Mouse (Mus musculus): Measurements from ENCODE around the gene Gstp1. TPM values are rescaled to one million over a fixed set of nuclear protein-coding genes. Genes with fewer than 3 reads are reported as not detected.

The Gstp1 gene
- 863 TPM for polyA plus RNA-seq (2012; fragmentation: generic; extraction: Trizol)
- long read RNA-seq, experiment 1, transcript Gstp1-209 (7 exons, 670 nt) = minor isoform, 5 of 838 reads
- long read RNA-seq, experiment 1, transcript Gstp1-201 (7 exons, 821 nt) = major isoform, 738 of 838 reads
- long read RNA-seq, experiment 1, transcript Gstp1-203 (2 exons, 423 nt) = minor isoform, 11 of 838 reads
- long read RNA-seq, experiment 1, partial matches to known transcripts = 58 of 838 reads
- long read RNA-seq, experiment 1, other reads (novel, unspliced or antisense) = 24 of 838 reads
- long read RNA-seq, experiment 2, transcript Gstp1-201 (7 exons, 821 nt) = major isoform, 197 of 217 reads
- long read RNA-seq, experiment 2, partial matches to known transcripts = 7 of 217 reads
- long read RNA-seq, experiment 2, other reads (novel, unspliced or antisense) = 11 of 217 reads

DNA sequence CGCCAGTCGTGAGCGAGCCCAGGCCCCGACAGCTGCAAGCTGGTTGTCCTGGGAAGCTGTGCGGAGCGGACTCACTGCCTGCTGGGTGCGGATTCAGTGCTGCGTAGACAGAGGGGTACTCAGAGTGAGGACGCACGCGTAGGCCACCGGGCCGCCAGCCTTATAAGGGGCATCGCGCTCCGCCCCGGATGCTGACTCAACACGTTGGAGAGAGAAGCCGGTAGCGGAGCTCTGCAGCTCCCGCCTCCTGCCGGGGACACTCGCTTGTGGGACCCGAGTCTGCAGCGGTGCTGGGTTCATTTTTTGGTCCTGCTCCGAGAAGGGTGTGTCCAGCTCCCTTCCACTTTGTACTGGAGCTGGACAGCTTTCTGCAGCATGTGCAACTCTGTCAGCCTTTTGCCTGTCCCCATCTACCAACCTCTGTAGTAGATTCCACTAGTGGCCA is at the start of gene Gstp1:
Gstp1 (minus strand) TSS at position 198 of the 445 bp plus-strand sequence.
- Histone ChIP-seq H3K4me3 (ENCODE audit: insufficient read depth, poor library complexity, severe bottlenecking) (peak within 1 kb of the TSS; percentile 51), H3ac (ENCODE audit: control insufficient read depth, insufficient read length, low read depth) (peak within 1 kb of the TSS; percentile 72), H3K79me3 (ENCODE audit: low read depth) (peaks cover 6% of the 10 kb centered on the region), H3K36me3 (ENCODE audit: control insufficient read depth, insufficient read depth) (no peaks in the 10 kb centered on the region), H3K27me3 (ENCODE audit: control insufficient read depth, insufficient read depth, insufficient read length) (no peaks in the 10 kb centered on the region), H3K79me2 (ENCODE audit: control insufficient read depth, insufficient read depth) (peaks cover 18% of the 10 kb centered on the region)
- TF ChIP-seq MYOG (IDR thresholded peaks at IDR 0.05; ENCODE audit: control insufficient read depth, extremely low read depth, insufficient read length) = no peak
- TF ChIP-seq MAX (IDR thresholded peaks at IDR 0.05) = peak; percentile 61
- no peak for TF ChIP-seq CEBPB (IDR thresholded peaks at IDR 0.05; ENCODE audit: low read depth)

DNA sequence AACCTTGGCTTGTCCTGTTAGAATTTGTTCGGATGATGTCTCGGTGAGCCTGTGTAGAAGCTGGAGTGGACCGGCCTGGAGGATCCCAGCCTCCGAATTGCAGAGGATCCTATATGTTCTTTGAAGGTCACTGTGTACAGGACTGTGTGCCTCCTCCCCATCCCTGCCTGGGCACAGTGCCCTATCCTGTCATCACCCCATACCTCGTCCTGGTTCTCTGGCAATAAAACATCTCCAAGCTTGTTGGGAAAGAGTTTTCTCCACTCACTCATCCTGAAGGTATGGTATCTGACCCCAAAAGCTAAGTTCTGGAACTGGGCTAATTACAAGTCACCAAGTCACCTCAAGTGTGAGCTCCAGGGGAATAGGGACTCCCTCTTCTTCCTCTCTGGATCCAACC is 49.3 kb upstream of the Gstp1 start:
- TF ChIP-seq CEBPB (IDR thresholded peaks at IDR 0.05; ENCODE audit: low read depth) (peak; percentile 89), MAX (IDR thresholded peaks at IDR 0.05) (no peak), USF1 (IDR thresholded peaks at IDR 0.05; ENCODE audit: low read depth) (no peak), MYOG (IDR thresholded peaks at IDR 0.05; ENCODE audit: control insufficient read depth, extremely low read depth, insufficient read length) (no peak), FOSL1 (IDR thresholded peaks at IDR 0.05; ENCODE audit: insufficient read depth, low read length, poor library complexity, severe bottlenecking) (no peak), MYOD1 (IDR thresholded peaks at IDR 0.05; ENCODE audit: control insufficient read depth, insufficient read length, low read depth) (no peak)
- Histone ChIP-seq H3ac (ENCODE audit: control insufficient read depth, insufficient read length, low read depth) (no peak overlapping the region), H3K4me3 (ENCODE audit: insufficient read depth, poor library complexity, severe bottlenecking) (no peak overlapping the region), H3K79me3 (ENCODE audit: low read depth) (no peaks in the 10 kb centered on the region), H3K36me3 (ENCODE audit: control insufficient read depth, insufficient read depth) (no peaks in the 10 kb centered on the region), H3K79me2 (ENCODE audit: control insufficient read depth, insufficient read depth) (no peaks in the 10 kb centered on the region), H3K27me3 (ENCODE audit: control insufficient read depth, insufficient read depth, insufficient read length) (no peaks in the 10 kb centered on the region)

DNA sequence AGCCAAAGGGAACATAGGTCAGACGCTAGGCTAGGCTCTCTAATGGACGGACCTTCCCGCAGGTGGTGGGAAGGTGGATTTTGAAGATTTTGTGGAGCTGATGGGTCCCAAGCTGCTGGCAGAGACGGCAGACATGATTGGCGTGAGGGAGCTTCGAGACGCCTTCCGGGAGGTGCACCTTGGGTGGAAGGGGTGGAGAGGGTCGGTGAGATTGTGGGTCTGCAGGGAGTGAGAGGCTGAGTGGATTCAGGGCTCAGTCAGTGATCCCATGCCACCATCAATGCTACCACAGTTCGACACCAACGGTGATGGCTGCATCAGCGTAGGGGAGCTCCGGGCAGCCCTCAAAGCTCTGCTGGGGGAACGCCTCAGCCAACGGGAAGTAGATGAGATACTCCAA is 48.4 kb upstream of the Gstp1 start:
- Histone ChIP-seq H3K79me3 (ENCODE audit: low read depth) (no peaks in the 10 kb centered on the region), H3K27me3 (ENCODE audit: control insufficient read depth, insufficient read depth, insufficient read length) (no peaks in the 10 kb centered on the region), H3K4me3 (ENCODE audit: insufficient read depth, poor library complexity, severe bottlenecking) (no peak overlapping the region), H3K79me2 (ENCODE audit: control insufficient read depth, insufficient read depth) (no peaks in the 10 kb centered on the region), H3K36me3 (ENCODE audit: control insufficient read depth, insufficient read depth) (no peaks in the 10 kb centered on the region), H3ac (ENCODE audit: control insufficient read depth, insufficient read length, low read depth) (no peak overlapping the region)
- TF ChIP-seq MAX (IDR thresholded peaks at IDR 0.05) = no peak
- TF ChIP-seq CTCF (IDR thresholded peaks at IDR 0.05; ENCODE audit: control insufficient read depth, insufficient read depth, insufficient read length) = no peak
- TF ChIP-seq CEBPB (IDR thresholded peaks at IDR 0.05; ENCODE audit: low read depth) = no peak
- TF ChIP-seq USF1 (IDR thresholded peaks at IDR 0.05; ENCODE audit: low read depth) = no peak
- TF ChIP-seq MYOG (IDR thresholded peaks at IDR 0.05; ENCODE audit: control insufficient read depth, extremely low read depth, insufficient read length) = no peak
- no peak for TF ChIP-seq MYOD1 (IDR thresholded peaks at IDR 0.05; ENCODE audit: control insufficient read depth, insufficient read length, low read depth)
- no peak for TF ChIP-seq FOSL1 (IDR thresholded peaks at IDR 0.05; ENCODE audit: insufficient read depth, low read length, poor library complexity, severe bottlenecking)

DNA sequence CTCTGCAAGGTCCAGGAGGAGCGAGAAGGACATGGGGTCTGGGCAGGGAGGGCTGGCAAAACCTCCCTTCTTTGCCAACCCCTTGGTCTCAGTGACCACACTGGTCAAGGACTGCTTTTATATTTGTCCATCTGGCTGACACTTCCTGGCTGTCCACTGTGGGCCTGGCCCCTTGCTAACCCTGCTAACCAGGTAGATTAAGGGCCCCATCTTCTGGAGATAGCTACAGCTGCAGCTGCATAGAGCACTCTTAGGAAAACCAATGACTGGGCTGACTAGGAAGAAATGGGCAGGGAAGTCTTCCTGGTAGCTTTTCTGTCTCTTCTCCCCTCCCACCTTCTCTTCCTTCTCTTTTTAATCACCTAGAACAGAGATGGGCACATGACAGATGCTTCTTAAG is 47.2 kb upstream of the Gstp1 start:
- H3K27me3 ChIP-seq (ENCODE audit: control insufficient read depth, insufficient read depth, insufficient read length) = no peaks in the 10 kb centered on the region
- no peaks in the 10 kb centered on the region for H3K79me2 ChIP-seq (ENCODE audit: control insufficient read depth, insufficient read depth)
- no peaks in the 10 kb centered on the region for H3K36me3 ChIP-seq (ENCODE audit: control insufficient read depth, insufficient read depth)
- no peak overlapping the region for H3K4me3 ChIP-seq (ENCODE audit: insufficient read depth, poor library complexity, severe bottlenecking)
- H3ac ChIP-seq (ENCODE audit: control insufficient read depth, insufficient read length, low read depth) = no peak overlapping the region
- H3K79me3 ChIP-seq (ENCODE audit: low read depth) = no peaks in the 10 kb centered on the region
- TF ChIP-seq CTCF (IDR thresholded peaks at IDR 0.05; ENCODE audit: control insufficient read depth, insufficient read depth, insufficient read length) (no peak), MAX (IDR thresholded peaks at IDR 0.05) (no peak), MYOG (IDR thresholded peaks at IDR 0.05; ENCODE audit: control insufficient read depth, extremely low read depth, insufficient read length) (no peak), USF1 (IDR thresholded peaks at IDR 0.05; ENCODE audit: low read depth) (no peak), FOSL1 (IDR thresholded peaks at IDR 0.05; ENCODE audit: insufficient read depth, low read length, poor library complexity, severe bottlenecking) (no peak), MYOD1 (IDR thresholded peaks at IDR 0.05; ENCODE audit: control insufficient read depth, insufficient read length, low read depth) (no peak), CEBPB (IDR thresholded peaks at IDR 0.05; ENCODE audit: low read depth) (no peak)

DNA sequence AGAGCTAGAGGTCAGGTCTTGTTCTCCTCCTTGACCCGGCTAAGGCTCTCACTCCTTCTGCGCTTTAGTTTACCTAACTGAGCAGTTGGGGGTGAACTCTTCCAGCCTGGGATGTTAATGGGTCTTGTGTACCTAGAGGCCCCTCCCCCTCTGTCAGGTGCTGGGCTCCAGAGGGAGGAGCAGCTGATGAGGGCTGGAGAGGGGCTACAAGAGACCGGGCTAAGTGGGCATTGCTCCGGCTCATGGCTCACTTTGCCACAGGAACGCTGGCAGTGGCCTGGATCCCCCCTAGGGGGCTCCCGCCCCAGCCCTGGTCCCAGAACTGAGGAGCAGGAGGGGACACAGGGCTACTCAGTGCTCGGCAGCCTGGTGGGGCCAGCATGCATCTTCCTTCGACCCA is 46.0 kb upstream of the Gstp1 start:
- H3ac ChIP-seq (ENCODE audit: control insufficient read depth, insufficient read length, low read depth) = no peak overlapping the region
- no peaks in the 10 kb centered on the region for H3K36me3 ChIP-seq (ENCODE audit: control insufficient read depth, insufficient read depth)
- no peak overlapping the region for H3K4me3 ChIP-seq (ENCODE audit: insufficient read depth, poor library complexity, severe bottlenecking)
- no peaks in the 10 kb centered on the region for H3K27me3 ChIP-seq (ENCODE audit: control insufficient read depth, insufficient read depth, insufficient read length)
- no peaks in the 10 kb centered on the region for H3K79me2 ChIP-seq (ENCODE audit: control insufficient read depth, insufficient read depth)
- TF ChIP-seq CEBPB (IDR thresholded peaks at IDR 0.05; ENCODE audit: low read depth) (no peak), CTCF (IDR thresholded peaks at IDR 0.05; ENCODE audit: control insufficient read depth, insufficient read depth, insufficient read length) (no peak), USF1 (IDR thresholded peaks at IDR 0.05; ENCODE audit: low read depth) (no peak), FOSL1 (IDR thresholded peaks at IDR 0.05; ENCODE audit: insufficient read depth, low read length, poor library complexity, severe bottlenecking) (no peak), MAX (IDR thresholded peaks at IDR 0.05) (no peak), MYOD1 (IDR thresholded peaks at IDR 0.05; ENCODE audit: control insufficient read depth, insufficient read length, low read depth) (no peak), MYOG (IDR thresholded peaks at IDR 0.05; ENCODE audit: control insufficient read depth, extremely low read depth, insufficient read length) (no peak)
- no peaks in the 10 kb centered on the region for H3K79me3 ChIP-seq (ENCODE audit: low read depth)
